Mouse (Mus musculus): ENCODE measurements around the gene Sec22a.

DNA sequence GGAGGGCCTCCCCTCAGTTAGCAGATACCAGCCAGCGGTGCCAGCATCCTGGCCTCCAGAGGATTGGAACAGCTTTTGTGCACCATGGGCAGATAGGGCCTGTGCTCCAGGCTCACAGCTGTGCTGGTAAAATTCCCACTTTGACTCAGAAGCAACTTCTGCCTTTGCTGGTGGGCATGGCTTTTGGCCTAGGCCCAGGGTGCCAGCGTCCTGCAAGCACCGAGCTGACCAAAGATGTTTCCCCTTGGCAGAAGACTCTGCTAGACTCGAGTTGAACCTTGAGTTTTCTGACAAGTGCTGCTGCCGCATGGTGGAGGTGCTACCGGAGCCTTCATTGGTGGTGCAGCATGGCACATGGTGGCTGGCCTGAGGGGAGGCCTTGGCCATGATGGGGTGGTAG is 60.0 kb downstream of the Sec22a start:
- TF ChIP-seq CTCF (IDR thresholded peaks at IDR 0.05; ENCODE audit: borderline replicate concordance, insufficient read depth, low read length) = no peak
- no peak for TF ChIP-seq POLR2A (IDR thresholded peaks at IDR 0.05; ENCODE audit: low read depth, low read length)

Measured in embryonic fibroblast, embryonic 13.5 days (primary cell).